Mouse (Mus musculus): Measurements from ENCODE around the gene Ubox5. TPM values are rescaled to one million over a fixed set of nuclear protein-coding genes. Genes with fewer than 3 reads are reported as not detected.

The Ubox5 gene
- 3.5 TPM for polyA plus RNA-seq (2017; shearing (Covaris generic))

DNA sequence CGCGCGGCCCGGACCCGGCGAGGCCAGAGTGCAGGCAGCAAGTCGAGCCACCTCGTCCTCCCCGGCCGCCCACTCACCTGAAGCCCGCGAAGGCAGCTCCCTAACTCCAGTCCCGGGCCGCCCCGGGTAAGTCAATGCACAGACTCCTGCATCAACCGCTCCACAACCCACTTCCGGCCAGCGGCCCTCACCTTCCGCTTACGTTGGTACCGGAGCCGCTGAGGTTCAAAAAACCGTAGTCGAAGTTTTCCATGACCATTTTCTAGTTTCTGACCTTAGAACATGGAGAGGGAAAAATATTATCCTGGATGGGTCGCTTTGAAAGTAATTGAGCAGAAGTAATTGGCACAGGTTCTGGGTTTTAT, at the start of gene Ubox5, which contains the start of gene Fastkd5:
Ubox5 (minus strand) TSS at position 200 of the 365 bp plus-strand sequence.
Fastkd5 (minus strand) TSS at position 189 of the 365 bp plus-strand sequence.

GRCm38 (mm10) chr2:130667559-130667958, 37.7 kb upstream of the Ubox5 start, which contains the start of gene Itpa:
Gene Itpa (plus strand): TSS chr2:130667610.

DNA sequence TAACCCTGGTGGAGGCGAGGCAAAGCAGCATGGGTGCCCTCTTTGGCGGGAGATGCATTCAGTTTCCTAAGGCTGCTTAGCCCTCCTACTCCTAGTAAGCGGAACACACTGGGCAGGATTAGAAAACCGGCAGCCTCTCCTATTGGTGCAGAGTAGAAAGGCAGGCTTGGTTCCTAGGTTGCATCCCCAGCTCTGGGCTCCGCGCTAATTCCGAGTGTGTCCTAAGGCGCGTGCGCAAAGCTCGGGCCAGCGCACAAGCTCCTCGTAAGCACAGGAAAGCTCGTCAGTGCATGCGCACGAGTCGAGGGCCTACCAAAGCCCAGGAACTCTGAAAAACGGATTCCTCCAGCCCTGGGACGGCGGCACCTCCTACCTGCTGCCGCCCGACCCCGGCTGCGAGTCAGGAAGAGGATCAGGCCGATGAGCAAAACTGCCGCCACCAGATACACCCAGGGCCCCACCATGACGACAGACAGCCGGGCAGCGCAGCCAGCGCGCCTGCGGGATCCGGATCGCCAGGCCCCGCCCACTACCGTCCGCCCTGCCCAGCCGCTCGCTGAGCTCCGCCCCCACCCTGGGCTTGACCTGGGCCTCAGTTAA, 34.4 kb upstream of the Ubox5 start, which contains the start of gene Ddrgk1:
Ddrgk1 (minus strand) TSS at position 558 of the 600 bp plus-strand sequence.

DNA sequence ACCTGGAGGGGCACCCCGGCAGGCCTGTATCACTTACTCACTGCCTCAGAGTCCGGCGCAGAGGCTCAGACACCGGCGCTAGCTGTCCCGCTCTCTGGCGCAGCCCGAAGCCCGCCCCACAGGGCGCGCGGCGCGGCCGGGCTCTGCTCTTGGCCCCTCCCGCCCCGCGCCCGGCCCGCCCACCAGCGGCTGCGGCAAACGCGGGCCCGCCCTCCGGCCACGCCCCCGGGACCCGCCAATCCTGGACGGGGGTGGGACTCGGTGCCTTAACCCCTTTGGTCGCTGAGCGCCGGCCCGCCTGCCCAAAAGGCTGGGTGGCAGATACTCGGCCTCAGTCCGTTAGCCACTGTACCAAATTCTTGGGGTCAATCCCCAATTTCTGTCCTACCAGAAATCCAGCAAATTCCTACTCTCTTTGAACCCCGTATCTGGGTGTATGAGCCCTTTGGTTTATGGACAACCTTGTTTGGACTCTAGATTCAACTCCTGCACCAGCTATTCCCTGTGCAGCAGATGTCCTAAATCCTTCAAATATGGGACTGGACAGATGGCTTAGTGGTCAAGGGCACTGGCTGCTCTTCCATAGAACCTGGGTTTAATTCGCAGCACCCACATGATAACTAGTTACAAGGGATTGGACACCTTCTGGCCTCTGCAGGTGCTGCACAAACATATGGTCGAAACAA, 13.0 kb upstream of the Ubox5 start, which contains the start of gene Lzts3:
Lzts3 (minus strand) TSS at position 120 of the 686 bp plus-strand sequence.

DNA sequence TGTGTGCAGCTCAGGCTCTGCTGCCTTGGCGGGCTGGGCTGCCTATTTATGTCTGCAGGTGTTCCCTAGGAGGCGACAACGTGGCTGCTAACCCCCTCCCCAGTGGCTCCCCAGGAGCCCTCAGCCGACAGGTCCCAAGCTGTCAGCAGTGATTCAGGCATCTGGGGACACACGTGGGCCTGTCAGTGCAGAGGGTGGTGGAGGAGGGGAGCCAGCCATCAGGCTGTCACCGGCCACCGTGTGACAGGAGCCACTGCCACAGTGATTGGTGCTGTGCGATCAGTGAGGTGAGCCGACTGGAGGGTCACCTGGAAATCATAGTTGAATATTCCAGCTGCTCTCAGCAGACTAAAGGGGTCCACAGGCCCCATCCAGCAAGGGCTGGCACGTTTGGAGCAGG, 47.3 kb downstream of the Ubox5 start, which contains the start of gene Avp:
Avp (minus strand) TSS at position 3 of the 400 bp plus-strand sequence.

DNA sequence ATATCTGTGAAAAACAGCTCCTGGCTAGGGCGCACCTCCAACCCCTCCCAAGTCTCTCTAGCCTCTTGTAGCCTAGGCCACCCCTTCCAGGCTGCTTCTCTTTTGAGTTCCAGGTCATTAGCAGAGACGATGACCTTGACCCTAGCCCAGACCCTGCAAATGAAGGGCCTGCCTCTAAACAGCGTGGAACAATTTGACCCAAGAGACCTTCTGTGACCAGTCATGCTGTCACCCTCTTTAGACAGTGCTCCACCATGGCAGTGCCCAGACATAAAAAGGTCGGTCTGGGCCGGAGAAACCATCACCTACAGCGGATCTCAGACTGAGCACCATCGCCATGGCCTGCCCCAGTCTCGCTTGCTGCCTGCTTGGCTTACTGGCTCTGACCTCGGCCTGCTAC, 54.0 kb downstream of the Ubox5 start, which contains the start of gene Oxt:
Oxt (plus strand) TSS at position 301 of the 400 bp plus-strand sequence.

GRCm38 (mm10) chr2:130563212-130564055, 66.4 kb downstream of the Ubox5 start, which contains the start of gene Mrps26:
Gene Mrps26 (plus strand): TSS chr2:130563742.

Other genes starting within 250 kb of the Ubox5 start
- gene Cpxm1, start 232.5 kb downstream of the Ubox5 start, polyA plus RNA-seq (2017; shearing (Covaris generic)) = not detected
- gene Gm28372, start 224.8 kb downstream of the Ubox5 start, polyA plus RNA-seq (2017; shearing (Covaris generic)) = not detected
- not detected for gene 1700020A23Rik, start 224.8 kb downstream of the Ubox5 start, polyA plus RNA-seq (2017; shearing (Covaris generic))
- not detected for gene Tmem239, start 223.6 kb downstream of the Ubox5 start, polyA plus RNA-seq (2017; shearing (Covaris generic))
- gene Vps16, start 205.7 kb downstream of the Ubox5 start, polyA plus RNA-seq (2017; shearing (Covaris generic)) = 306 TPM
- gene Pced1a, start 205.3 kb downstream of the Ubox5 start, polyA plus RNA-seq (2017; shearing (Covaris generic)) = 14.7 TPM
- 175 TPM for gene Ptpra, start 179.8 kb downstream of the Ubox5 start, polyA plus RNA-seq (2017; shearing (Covaris generic))
- gene Mrps26, start 66.3 kb downstream of the Ubox5 start, polyA plus RNA-seq (2017; shearing (Covaris generic)) = 77.1 TPM
- gene Oxt, start 53.9 kb downstream of the Ubox5 start, polyA plus RNA-seq (2017; shearing (Covaris generic)) = not detected
- not detected for gene Avp, start 47.5 kb downstream of the Ubox5 start, polyA plus RNA-seq (2017; shearing (Covaris generic))
- gene Fastkd5, start within 50 bp of the Ubox5 start, polyA plus RNA-seq (2017; shearing (Covaris generic)) = 11.1 TPM
- gene Lzts3, start 12.8 kb upstream of the Ubox5 start, polyA plus RNA-seq (2017; shearing (Covaris generic)) = 4.3 TPM
- gene Ddrgk1, start 34.6 kb upstream of the Ubox5 start, polyA plus RNA-seq (2017; shearing (Covaris generic)) = 204 TPM
- gene Itpa, start 37.6 kb upstream of the Ubox5 start, polyA plus RNA-seq (2017; shearing (Covaris generic)) = 22.1 TPM
- gene Slc4a11, start 67.5 kb upstream of the Ubox5 start, polyA plus RNA-seq (2017; shearing (Covaris generic)) = 0.27 TPM

Measured in naive thymus-derived CD4-positive, alpha-beta T cell, adult 5 months (primary cell).